In the genomic region with DNA sequence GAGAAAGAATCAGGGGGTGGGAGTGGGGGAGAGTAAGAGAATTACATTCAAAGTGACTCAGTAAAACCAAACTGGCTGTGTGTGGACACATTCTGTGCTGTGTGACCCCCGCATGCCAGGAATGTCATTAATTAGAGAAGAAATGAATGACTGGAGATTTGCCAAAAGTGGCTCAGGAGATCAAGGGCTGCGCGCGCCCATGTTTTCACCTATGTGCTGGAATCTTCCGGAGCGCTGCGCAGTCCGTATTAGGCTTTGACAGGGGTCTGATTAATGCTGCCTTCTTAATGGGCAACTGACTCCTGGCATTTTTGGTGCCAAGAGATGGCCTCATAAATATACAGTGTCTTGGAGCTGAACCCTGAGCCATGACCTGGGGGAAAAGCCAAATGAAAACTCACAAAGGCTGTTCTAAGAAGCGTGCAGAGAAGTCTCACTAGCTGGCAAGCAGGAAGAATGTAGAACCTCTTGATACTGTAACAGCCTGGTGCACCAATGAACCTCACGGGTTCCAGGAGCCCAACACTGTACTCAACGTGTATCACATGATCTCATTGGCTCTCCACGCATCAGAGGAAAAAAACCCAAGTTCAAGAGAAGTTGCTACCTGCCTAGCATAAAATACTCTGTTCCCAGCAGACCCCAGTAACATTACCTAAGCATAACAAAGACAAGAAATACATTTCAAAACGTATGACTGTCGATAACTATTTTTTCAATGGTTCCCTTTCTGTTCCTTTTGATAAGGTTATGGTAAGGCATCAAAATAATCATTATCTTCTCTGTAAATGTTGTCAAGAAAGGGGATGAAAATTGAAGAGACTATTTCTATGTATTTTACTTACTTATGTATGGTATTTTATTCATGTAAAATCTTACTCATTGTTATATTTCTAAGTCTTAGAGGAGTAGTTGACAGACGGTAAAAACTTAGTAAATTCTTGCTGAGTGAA, we compare ENCODE assay signal across 18 mouse cellular contexts.
A peak's percentile ranks its signal among the peaks of the same experiment; 100 is the strongest.
DNase-seq lines count a peak whose midpoint lies in the region; ATAC-seq and TF ChIP-seq lines count a peak whose summit lies in the region.
"Had no signal": no experiment of that assay in that cellular context is flagged by ENCODE, and none has a peak within 500 bp of the region (broad histone marks: within the 10 kb centered on the region; RNA-seq: fewer than 3 reads in every experiment).

No protein-coding gene starts in this region.

- no peak for TF ChIP-seq RAD21 in MEL (IDR thresholded peaks at IDR 0.05; ENCODE audit: low read depth, low read length)

- peak; percentile 62 for DNase-seq in heart, adult 11 months
- DNase-seq in kidney, postnatal 10 days = peak; percentile 19
- no peak for DNase-seq in kidney, adult 18-20 months
- DNase-seq in MEL (ENCODE audit: low read depth, low spot score) = peak; percentile 67
- DNase-seq in limb, embryonic 11.5 days (ENCODE audit: low spot score) = peak; percentile 28
- DNase-seq in frontal cortex, postnatal 14 days (ENCODE audit: low spot score in 2 of 2) = no peak
- no peak for DNase-seq in lung, postnatal 0 days (ENCODE audit: low spot score)
- DNase-seq: cerebellum, adult 8-10 months; gastrocnemius, postnatal 36 days; lung, adult 2 months; right cerebral cortex, postnatal 14 days; thymus, postnatal 36 days had no signal

- H3K4me2 ChIP-seq in heart, embryonic 11.5 days = no peak overlapping the region
- no peak overlapping the region for H3K4me2 ChIP-seq in limb, embryonic 11.5 days (ENCODE audit: low read depth, severe bottlenecking)
- no peak overlapping the region for H3K4me2 ChIP-seq in lung, postnatal 0 days (replicated peaks; ENCODE audit: low read depth, low read length)
- H3K4me2 ChIP-seq: forebrain, embryonic 13.5 days; liver, embryonic 12.5 days; midbrain, embryonic 15.5 days had no signal

- TF ChIP-seq EP300 in MEL (IDR thresholded peaks at IDR 0.05; ENCODE audit: low read depth in 1 of 2, low read length in 2 of 2) = peak; percentile 65 to 70
- no peak for TF ChIP-seq EP300 in lung, postnatal 0 days (IDR thresholded peaks at IDR 0.05)

- WGBS in heart, embryonic 11.5 days (ENCODE audit: insufficient replicate concordance) = 76% methylated on average over 15 of the region's 15 CpGs
- 74% methylated on average over 15 of the region's 15 CpGs for WGBS in limb, embryonic 11.5 days
- WGBS in lung, postnatal 0 days = 57% methylated on average over 15 of the region's 15 CpGs

- H3K27ac ChIP-seq in heart, embryonic 11.5 days (ENCODE audit: low read depth, low read length) = no peak overlapping the region
- peak overlapping the region; percentile 56 for H3K27ac ChIP-seq in MEL (ENCODE audit: control insufficient read depth, low read depth, low read length)
- no peak overlapping the region for H3K27ac ChIP-seq in limb, embryonic 11.5 days (replicated peaks; ENCODE audit: low read depth, low read length)
- no peak overlapping the region for H3K27ac ChIP-seq in lung, postnatal 0 days (ENCODE audit: low read length)
- H3K27ac ChIP-seq: forebrain, embryonic 13.5 days; hindbrain, embryonic 10.5 days; liver, embryonic 12.5 days; midbrain, embryonic 15.5 days had no signal

- H3K36me3 ChIP-seq in heart, embryonic 11.5 days (ENCODE audit: control insufficient read depth, insufficient read depth, low read length) = no peaks in the 10 kb centered on the region
- peaks cover 0 to 58% of the 10 kb centered on the region in 2 experiments; a peak in 2 of 4 replicates for H3K36me3 ChIP-seq in MEL (ENCODE audit: control insufficient read depth in 1 of 2, insufficient read depth in 2 of 2, low read length in 2 of 2)
- no peaks in the 10 kb centered on the region for H3K36me3 ChIP-seq in limb, embryonic 11.5 days (ENCODE audit: control insufficient read depth, insufficient read depth, low read length)
- H3K36me3 ChIP-seq in lung, postnatal 0 days (ENCODE audit: insufficient read depth, low read length) = no peaks in the 10 kb centered on the region
- H3K36me3 ChIP-seq: hindbrain, embryonic 10.5 days; liver, embryonic 12.5 days; midbrain, embryonic 15.5 days had no signal

- H3K9me3 ChIP-seq in heart, embryonic 11.5 days (replicated peaks; ENCODE audit: control insufficient read depth, low read length) = no peaks in the 10 kb centered on the region
- no peaks in the 10 kb centered on the region for H3K9me3 ChIP-seq in MEL (replicated peaks; ENCODE audit: insufficient read depth, low read length)
- no peaks in the 10 kb centered on the region for H3K9me3 ChIP-seq in limb, embryonic 11.5 days (ENCODE audit: control insufficient read depth, low read length)
- no peaks in the 10 kb centered on the region for H3K9me3 ChIP-seq in lung, postnatal 0 days (ENCODE audit: low read length)
- H3K9me3 ChIP-seq: forebrain, embryonic 13.5 days; hindbrain, embryonic 10.5 days; liver, embryonic 12.5 days; midbrain, embryonic 15.5 days had no signal

- TF ChIP-seq POLR2A in MEL (IDR thresholded peaks at IDR 0.05; ENCODE audit: control insufficient read depth in 1 of 2, insufficient read depth in 1 of 2, low read depth in 1 of 2, low read length in 2 of 2, poor library complexity in 1 of 2) = no peak

- H3K79me2 ChIP-seq in MEL (ENCODE audit: control insufficient read depth, insufficient read depth, low read length, poor library complexity) = no peaks in the 10 kb centered on the region

- no peaks in the 10 kb centered on the region for H3K27me3 ChIP-seq in heart, embryonic 11.5 days (ENCODE audit: control insufficient read depth, insufficient read depth, low read length)
- H3K27me3 ChIP-seq in MEL (ENCODE audit: control insufficient read depth in 1 of 2, insufficient read depth in 2 of 2, low read length in 2 of 2) = no peaks in the 10 kb centered on the region
- no peaks in the 10 kb centered on the region for H3K27me3 ChIP-seq in limb, embryonic 11.5 days (ENCODE audit: control insufficient read depth, insufficient read depth, low read length)
- no peaks in the 10 kb centered on the region for H3K27me3 ChIP-seq in lung, postnatal 0 days (replicated peaks; ENCODE audit: insufficient read depth, low read length)
- H3K27me3 ChIP-seq: forebrain, embryonic 13.5 days; liver, embryonic 12.5 days; midbrain, embryonic 15.5 days had no signal

- ATAC-seq in heart, embryonic 11.5 days (replicated peaks; ENCODE audit: insufficient number of reproducible peaks, low FRiP score, low TSS enrichment) = no peak
- ATAC-seq in limb, embryonic 11.5 days (ENCODE audit: insufficient number of reproducible peaks, low FRiP score, low TSS enrichment, low read depth) = no peak
- no peak for ATAC-seq in lung, postnatal 0 days
- ATAC-seq: forebrain, embryonic 13.5 days; liver, embryonic 12.5 days; midbrain, embryonic 15.5 days had no signal

- H3K4me1 ChIP-seq in heart, embryonic 11.5 days (ENCODE audit: control insufficient read depth, insufficient read depth, low read length) = no peaks in the 10 kb centered on the region
- peaks cover 53 to 54% of the 10 kb centered on the region in 2 experiments for H3K4me1 ChIP-seq in MEL (ENCODE audit: control insufficient read depth in 1 of 2, insufficient read depth in 2 of 2, low read length in 2 of 2)
- peaks cover 3% of the 10 kb centered on the region; the same call in 1 of the 2 replicates for H3K4me1 ChIP-seq in limb, embryonic 11.5 days (ENCODE audit: control insufficient read depth, insufficient read depth, low read length)
- H3K4me1 ChIP-seq in lung, postnatal 0 days (ENCODE audit: insufficient read depth, low read depth, low read length) = no peaks in the 10 kb centered on the region
- H3K4me1 ChIP-seq: hindbrain, embryonic 10.5 days; liver, embryonic 12.5 days had no signal

- H3K4me3 ChIP-seq in heart, embryonic 11.5 days (ENCODE audit: low read depth, low read length) = no peak overlapping the region
- H3K4me3 ChIP-seq in MEL (ENCODE audit: control insufficient read depth in 1 of 2, insufficient read depth in 1 of 2, low read depth in 2 of 2, low read length in 2 of 2) = no peak overlapping the region
- H3K4me3 ChIP-seq in limb, embryonic 11.5 days (ENCODE audit: low read depth, low read length) = no peak overlapping the region
- no peak overlapping the region for H3K4me3 ChIP-seq in lung, postnatal 0 days (ENCODE audit: low read depth, low read length)
- H3K4me3 ChIP-seq: erythroblast, embryonic 14.5 days; forebrain, embryonic 13.5 days; hindbrain, embryonic 10.5 days; liver, embryonic 12.5 days; midbrain, embryonic 15.5 days had no signal

- no peak overlapping the region for H3K9ac ChIP-seq in heart, embryonic 11.5 days (ENCODE audit: low read depth, low read length)
- H3K9ac ChIP-seq in MEL (ENCODE audit: control insufficient read depth, low read depth, low read length, poor library complexity, severe bottlenecking) = peak overlapping the region; percentile 4
- no peak overlapping the region for H3K9ac ChIP-seq in limb, embryonic 11.5 days (ENCODE audit: low read length)
- no peak overlapping the region for H3K9ac ChIP-seq in lung, postnatal 0 days (replicated peaks; ENCODE audit: low read depth)
- H3K9ac ChIP-seq: forebrain, embryonic 13.5 days; liver, embryonic 12.5 days; midbrain, embryonic 15.5 days had no signal

- TF ChIP-seq CTCF in MEL (IDR thresholded peaks at IDR 0.05 in 2 of 3, conservative IDR thresholded peaks at IDR 0.05 in 1 of 3; ENCODE audit: control insufficient read depth in 1 of 3, insufficient read depth in 1 of 3, low read depth in 2 of 3, low read length in 3 of 3, poor library complexity in 1 of 3, severe bottlenecking in 1 of 3) = no peak
- TF ChIP-seq CTCF in lung, postnatal 0 days (IDR thresholded peaks at IDR 0.05) = no peak

TF ChIP-seq in MEL, 35 proteins besides CTCF, POLR2A, EP300 and RAD21:
- TF ChIP-seq POLR2AphosphoS5 (IDR thresholded peaks at IDR 0.05; ENCODE audit: borderline replicate concordance, low read depth, low read length) (no peak), TAL1 (IDR thresholded peaks at IDR 0.05; ENCODE audit: low read length) (no peak), ETS1 (IDR thresholded peaks at IDR 0.05; ENCODE audit: low read depth, low read length) (peak; percentile 18; the same call in 1 of the 2 replicates), MEF2A (IDR thresholded peaks at IDR 0.05; ENCODE audit: extremely low read depth, insufficient replicate concordance, low read depth, low read length, poor library complexity, severe bottlenecking) (no peak), NRF1 (IDR thresholded peaks at IDR 0.05; ENCODE audit: insufficient read depth, low read depth, low read length, poor library complexity, severe bottlenecking) (no peak), RCOR1 (IDR thresholded peaks at IDR 0.05; ENCODE audit: low read depth, low read length) (no peak), GATA1 (IDR thresholded peaks at IDR 0.05; ENCODE audit: low read depth, low read length) (peak; percentile 71), TCF12 (IDR thresholded peaks at IDR 0.05; ENCODE audit: low read depth, low read length) (peak; percentile 54; the same call in 1 of the 2 replicates), ZC3H11A (IDR thresholded peaks at IDR 0.05; ENCODE audit: low read depth, low read length) (no peak), USF1 (IDR thresholded peaks at IDR 0.05; ENCODE audit: low read depth, low read length) (peak; percentile 78)

Comparison
In these comparisons a context has a peak if more than half of its experiments do, and no peak if none do; other contexts are left out.
1. DNase-seq: peak in heart, adult 11 months (single experiment), kidney, postnatal 10 days (single experiment), MEL (single experiment) and limb, embryonic 11.5 days (single experiment); none in kidney, adult 18-20 months (single experiment), frontal cortex, postnatal 14 days (0 of 2) and lung, postnatal 0 days (single experiment).